Mouse (Mus musculus) brain, embryonic 14.5 days (tissue): ENCODE measurements around the gene Ncbp2.

Source experiments
- CTCF ChIP-seq: fragments of 200-500 bp; IDR thresholded peaks from 2 replicates; pipeline ENCODE4 v1.5.1; 2012; ENCODE audit warnings: inconsistent platforms, mild to moderate bottlenecking, moderate library complexity, borderline replicate concordance; ENCODE audit not compliant: insufficient read depth, insufficient read length; ENCODE audit errors: extremely low read depth
- POLR2A ChIP-seq: fragments of 200-500 bp; IDR thresholded peaks from 2 replicates; pipeline ENCODE4 v1.6.1; 2012; ENCODE audit warnings: mild to moderate bottlenecking, inconsistent platforms, borderline replicate concordance; ENCODE audit not compliant: poor library complexity, insufficient read depth, insufficient read length, severe bottlenecking; ENCODE audit errors: extremely low read depth

DNA sequence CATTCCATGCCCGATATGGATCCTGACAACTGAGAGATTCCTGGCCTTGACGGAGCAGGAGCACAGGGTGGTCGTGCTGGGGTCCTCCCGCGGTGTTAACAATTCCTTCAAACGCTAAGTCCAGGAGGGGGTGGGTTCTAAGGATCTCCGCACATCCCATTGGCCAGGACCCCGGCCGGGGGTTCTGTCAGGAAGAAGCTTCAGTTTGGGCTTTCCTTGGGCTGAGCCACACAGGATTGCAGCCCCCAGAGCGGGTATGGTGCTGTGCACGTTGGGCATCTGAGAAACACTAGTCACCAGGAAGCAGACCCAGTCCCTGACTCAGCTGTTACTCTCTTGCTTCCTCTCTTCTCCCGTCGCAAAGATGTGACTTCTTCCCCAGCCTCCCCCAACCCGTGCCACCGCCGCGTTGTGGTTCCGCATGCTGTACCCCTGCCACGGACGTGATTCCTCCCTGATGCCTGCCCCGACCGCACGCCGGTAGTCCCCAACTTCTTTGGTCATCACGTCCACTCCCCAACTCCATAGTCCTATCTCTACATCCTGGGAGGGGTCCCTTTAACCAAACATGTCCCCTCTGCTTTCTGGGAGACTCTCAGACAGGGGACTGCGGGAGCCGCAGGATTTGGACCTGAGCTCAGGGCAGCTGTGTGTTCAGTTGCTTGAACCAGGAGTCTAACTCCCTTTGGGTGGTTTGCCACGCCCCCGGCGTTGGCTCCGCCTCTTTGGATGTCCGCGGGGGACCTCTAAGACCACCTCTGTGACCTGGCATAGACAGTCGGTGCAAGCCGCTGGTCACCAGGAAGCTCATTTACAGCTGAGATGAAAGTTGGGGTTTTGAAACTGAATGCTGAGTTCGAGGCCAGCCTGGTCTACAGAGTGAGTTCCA, 13.0 kb upstream of the Ncbp2 start:
- TF ChIP-seq POLR2A (no peak), CTCF (no peak)
